Mouse (Mus musculus) cerebellum, postnatal 4 days (tissue): ENCODE results near the gene Sema3b.
A peak's percentile ranks its signal among the peaks of the same experiment; 100 is the strongest.

Experiments
- DNase-seq, 2 experiments: peaks; one replicate each; pipeline ENCODE4 v3.0.0; 2022; ENCODE audit warnings: low spot score in 2 of 2, mixed read lengths in 1 of 2

The Sema3b gene

GRCm38 (mm10) chr9:107612945-107613569 lies 4.0 kb upstream of the Sema3b start:
- no peak for DNase-seq

GRCm38 (mm10) chr9:107612191-107612944 lies 3.3 kb upstream of the Sema3b start:
- peak; percentile 99 to 100 for DNase-seq

GRCm38 (mm10) chr9:107611456-107612190 lies 2.6 kb upstream of the Sema3b start:
- no peak for DNase-seq

GRCm38 (mm10) chr9:107609433-107609830 lies 403 bp upstream of the Sema3b start:
- DNase-seq: no peak

GRCm38 (mm10) chr9:107607653-107608245 lies 1.3 kb downstream of the Sema3b start:
- DNase-seq: no peak

- DNase-seq: no peak
Measured at GRCm38 (mm10) chr9:107607036-107607435, 2.0 kb downstream of the Sema3b start.

- DNase-seq: no peak
Measured at GRCm38 (mm10) chr9:107606591-107606990, 2.4 kb downstream of the Sema3b start.

- DNase-seq: no peak
Measured at GRCm38 (mm10) chr9:107605041-107605661, 3.9 kb downstream of the Sema3b start.

GRCm38 (mm10) chr9:107603251-107603650 lies 5.8 kb downstream of the Sema3b start:
- DNase-seq: no peak

GRCm38 (mm10) chr9:107602068-107602648 lies 6.9 kb downstream of the Sema3b start:
- peak; percentile 98 to 99 for DNase-seq

- no peak for DNase-seq
Measured at GRCm38 (mm10) chr9:107601275-107601674, 7.8 kb downstream of the Sema3b start.

GRCm38 (mm10) chr9:107600745-107601144 lies 8.3 kb downstream of the Sema3b start:
- no peak for DNase-seq

- no peak for DNase-seq
Measured at GRCm38 (mm10) chr9:107599842-107600241, 9.2 kb downstream of the Sema3b start.

- DNase-seq: no peak
Measured at GRCm38 (mm10) chr9:107599433-107599832, 9.6 kb downstream of the Sema3b start.

GRCm38 (mm10) chr9:107598385-107598784 lies 10.6 kb downstream of the Sema3b start:
- no peak for DNase-seq

GRCm38 (mm10) chr9:107596619-107597569 lies 12.1 kb downstream of the Sema3b start:
- no peak for DNase-seq

GRCm38 (mm10) chr9:107594281-107595062 lies 14.6 kb downstream of the Sema3b start:
- DNase-seq: no peak

GRCm38 (mm10) chr9:107593101-107593976 lies 15.7 kb downstream of the Sema3b start:
- peak in 1 of 2 experiments; percentile 57 for DNase-seq

GRCm38 (mm10) chr9:107590773-107591060 lies 18.3 kb downstream of the Sema3b start:
- DNase-seq: no peak
